Mouse (Mus musculus) CD4-positive, CD25-positive, alpha-beta regulatory T cell, adult 2 months (primary cell): ENCODE measurements around the gene Cenpe.
"Not testable (repeated sequence)": the region's sequence is repeated elsewhere in the genome, so short reads cannot be mapped to it uniquely, and the experiment has no call there.

Experiments
- DNase-seq: peaks from one replicate; pipeline ENCODE4 v3.0.0-alpha.2; 2012; ENCODE audit warnings: low read depth, low spot score

The Cenpe gene

GRCm38 (mm10) chr3:135211805-135212657, at the start of gene Cenpe:
Gene Cenpe (plus strand): TSS chr3:135212537.
- DNase-seq = peak; percentile 97

GRCm38 (mm10) chr3:135171898-135172446, 40.4 kb upstream of the Cenpe start:
- no peak for DNase-seq

DNA sequence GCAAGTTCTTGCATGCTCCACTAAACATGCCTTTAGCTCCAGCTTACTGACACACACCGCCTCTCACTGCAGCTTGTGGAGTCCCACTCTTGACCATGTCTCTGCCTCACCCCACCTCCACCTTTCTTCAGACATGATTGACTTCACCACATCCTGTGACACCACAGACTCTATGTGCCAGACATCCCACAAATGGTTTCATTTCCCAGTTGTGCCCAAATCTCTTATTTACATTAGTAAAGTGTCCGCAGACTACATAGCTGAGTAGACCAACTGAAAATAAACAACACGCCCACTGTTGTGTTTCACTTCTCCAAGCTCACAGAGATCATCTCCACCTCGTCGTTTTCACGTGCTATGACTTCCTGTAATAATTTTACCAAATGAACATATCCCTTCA, 20.5 kb upstream of the Cenpe start:
- DNase-seq = peak; percentile 10

- not testable (repeated sequence) for DNase-seq
Observed at GRCm38 (mm10) chr3:135198051-135198450, 14.3 kb upstream of the Cenpe start.

DNA sequence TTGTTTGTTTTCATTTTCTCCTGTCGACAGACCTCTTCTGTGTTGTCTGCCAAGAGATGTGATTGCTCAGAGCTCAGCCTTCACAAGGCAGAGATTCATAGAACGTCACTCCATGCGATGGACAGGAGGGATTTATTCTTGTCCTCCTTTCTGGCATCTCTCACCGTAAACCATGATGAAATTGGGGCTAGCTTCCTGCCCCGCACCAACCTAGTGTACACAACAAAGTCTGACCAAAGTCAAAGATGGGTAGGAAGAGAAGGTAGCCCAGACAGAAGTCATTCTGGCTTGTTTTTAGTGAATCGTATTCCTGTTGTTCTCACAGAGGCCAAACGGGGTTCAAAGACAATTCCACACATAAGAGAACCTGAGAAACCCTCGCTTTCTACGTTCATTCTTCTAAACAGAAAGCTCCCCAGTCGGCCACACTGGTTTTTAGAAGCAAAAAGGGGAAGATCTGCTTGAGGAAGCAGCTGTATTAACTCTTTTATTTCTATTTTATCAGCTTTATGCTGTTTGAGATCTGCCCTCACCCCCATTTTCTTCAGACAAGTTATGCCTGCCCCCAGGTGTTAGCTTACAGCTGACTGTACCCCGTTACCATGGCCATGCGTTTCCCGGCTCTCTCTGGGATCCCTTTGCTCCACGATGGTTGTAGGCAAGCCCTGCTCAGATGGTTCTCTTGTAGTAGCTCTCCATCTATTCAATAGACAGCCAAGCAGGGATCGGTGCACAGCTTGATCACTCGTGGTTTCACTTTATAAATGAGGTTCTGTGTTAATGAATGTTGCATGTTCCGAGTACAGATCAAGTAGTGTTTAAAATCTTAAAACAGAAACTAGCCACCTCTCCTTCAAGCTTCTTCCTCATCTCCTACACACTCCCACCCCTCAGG, 11.7 kb upstream of the Cenpe start:
- no peak for DNase-seq

GRCm38 (mm10) chr3:135206621-135207020, 5.7 kb upstream of the Cenpe start:
- peak; percentile 53 for DNase-seq

DNA sequence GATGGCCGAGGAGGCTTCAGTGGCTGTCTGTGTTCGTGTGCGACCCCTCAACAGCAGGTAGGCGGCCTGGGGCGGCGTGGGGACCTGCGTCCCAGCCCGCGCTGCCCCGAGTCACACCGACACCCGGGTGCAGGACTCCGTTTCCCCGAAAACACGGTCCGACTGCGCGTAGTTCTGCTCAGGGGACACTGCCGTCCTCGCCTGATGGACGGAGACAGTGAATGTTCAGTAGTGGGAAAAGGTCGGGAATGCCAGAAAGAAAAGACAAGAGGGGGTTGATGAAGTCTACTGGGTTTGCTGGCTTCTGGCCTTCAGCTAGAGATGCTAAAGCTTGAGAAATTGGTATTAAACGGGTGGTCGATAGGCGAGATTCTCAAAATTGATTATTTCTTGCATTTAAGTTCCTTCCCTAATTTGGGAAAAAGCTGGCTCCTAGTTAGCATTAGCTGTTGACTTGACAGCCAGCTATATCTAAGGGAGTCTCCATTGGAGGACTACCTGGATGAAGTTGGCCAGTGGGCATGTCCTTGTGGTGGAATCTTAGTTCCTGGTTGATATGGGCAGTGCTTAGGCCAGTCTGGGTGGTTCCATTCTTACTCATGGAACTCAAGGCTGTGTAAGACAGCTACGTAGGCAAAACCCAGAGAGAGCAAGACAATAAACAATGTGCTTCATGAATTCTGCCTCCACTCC, 467 bp downstream of the Cenpe start:
- DNase-seq = peak; percentile 13

- DNase-seq = no peak
Observed at GRCm38 (mm10) chr3:135232058-135232457, 19.7 kb downstream of the Cenpe start.

DNA sequence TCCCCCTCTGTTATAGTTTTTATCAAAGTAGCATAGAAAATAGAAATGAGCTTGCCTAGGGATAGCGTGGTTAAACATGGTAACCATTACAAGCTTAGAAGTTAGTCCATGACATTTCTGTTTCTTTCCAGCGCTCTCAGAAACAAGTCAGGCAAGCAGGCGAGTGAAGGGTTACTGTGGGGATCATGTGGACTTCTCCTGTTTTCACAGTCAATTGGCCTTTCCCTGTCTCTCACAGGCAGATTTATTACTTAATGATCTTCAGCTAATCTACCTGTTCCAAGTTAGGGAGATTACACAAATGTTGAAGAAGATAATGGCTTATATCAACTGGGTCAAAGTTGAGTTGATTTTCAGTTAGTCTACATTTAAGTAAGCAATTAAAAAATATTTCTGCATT, 20.1 kb downstream of the Cenpe start:
- no peak for DNase-seq

GRCm38 (mm10) chr3:135245733-135246132, 33.4 kb downstream of the Cenpe start:
- DNase-seq = peak; percentile 56

- no peak for DNase-seq
Observed at GRCm38 (mm10) chr3:135246828-135247227, 34.5 kb downstream of the Cenpe start.

DNA sequence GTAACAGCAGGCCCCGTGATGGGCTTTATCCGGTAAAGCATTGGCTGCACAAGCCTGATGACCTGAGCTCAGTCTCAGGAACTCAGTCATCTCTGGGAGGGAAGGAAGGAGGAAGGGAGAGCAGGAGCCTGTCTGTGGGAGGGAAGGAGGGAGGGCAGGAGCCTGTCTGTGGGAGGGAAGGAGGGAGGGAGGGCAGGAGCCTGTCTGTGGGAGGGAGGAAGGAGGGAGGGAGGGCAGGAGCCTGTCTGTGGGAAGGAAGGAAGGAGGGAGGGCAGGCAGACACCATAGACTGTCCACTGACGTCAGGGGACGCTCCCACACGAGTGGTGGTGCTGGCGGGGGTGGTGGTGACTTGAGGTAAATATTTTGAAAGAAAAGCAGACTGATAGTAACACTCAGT, 36.8 kb downstream of the Cenpe start:
- peak; percentile 53 for DNase-seq

GRCm38 (mm10) chr3:135251825-135252224, 39.5 kb downstream of the Cenpe start:
- DNase-seq = no peak

- DNase-seq = no peak
Observed at GRCm38 (mm10) chr3:135254784-135255183, 42.4 kb downstream of the Cenpe start.

DNA sequence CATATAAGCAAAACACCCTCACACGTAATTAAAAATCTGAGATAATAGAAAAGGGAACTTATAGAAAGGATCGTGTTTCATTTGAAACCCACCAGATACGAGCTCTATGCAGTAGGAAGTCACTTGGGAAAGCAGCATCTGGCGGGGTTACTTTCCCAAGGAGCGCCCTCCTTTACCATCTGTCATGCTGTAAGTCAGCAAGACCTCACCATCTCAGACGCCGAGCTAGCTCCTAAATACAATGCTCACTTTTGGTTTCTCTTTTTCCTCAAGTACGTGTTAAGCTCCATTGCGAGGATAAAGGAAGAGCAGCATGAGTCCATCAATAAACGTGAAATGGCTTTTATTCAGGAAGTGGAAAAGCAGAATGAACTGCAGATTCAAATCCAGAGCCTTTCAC, 46.6 kb downstream of the Cenpe start:
- no peak for DNase-seq

- no peak for DNase-seq
Observed at GRCm38 (mm10) chr3:135260233-135260632, 47.9 kb downstream of the Cenpe start.

DNA sequence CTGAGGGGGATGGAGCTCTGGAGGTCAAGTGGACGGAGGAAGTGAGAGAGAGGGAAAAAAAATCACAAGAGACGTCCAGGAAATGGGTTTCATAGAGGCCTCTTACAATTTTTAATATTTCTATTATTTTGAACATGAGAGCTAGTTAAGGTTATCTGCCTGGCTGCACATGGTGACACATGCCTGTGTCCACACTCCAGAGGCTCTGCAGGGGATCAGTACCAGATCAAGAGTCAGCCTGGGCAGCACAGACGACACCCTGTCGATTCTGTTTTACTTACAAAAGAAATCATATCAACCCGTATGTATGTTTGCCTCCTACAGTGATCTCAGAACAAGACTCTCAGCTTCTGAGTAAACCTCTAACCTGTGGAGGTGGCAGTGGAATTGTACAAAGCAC, 56.3 kb downstream of the Cenpe start:
- DNase-seq = no peak

GRCm38 (mm10) chr3:135269391-135269990, 57.2 kb downstream of the Cenpe start:
- DNase-seq = no peak

DNA sequence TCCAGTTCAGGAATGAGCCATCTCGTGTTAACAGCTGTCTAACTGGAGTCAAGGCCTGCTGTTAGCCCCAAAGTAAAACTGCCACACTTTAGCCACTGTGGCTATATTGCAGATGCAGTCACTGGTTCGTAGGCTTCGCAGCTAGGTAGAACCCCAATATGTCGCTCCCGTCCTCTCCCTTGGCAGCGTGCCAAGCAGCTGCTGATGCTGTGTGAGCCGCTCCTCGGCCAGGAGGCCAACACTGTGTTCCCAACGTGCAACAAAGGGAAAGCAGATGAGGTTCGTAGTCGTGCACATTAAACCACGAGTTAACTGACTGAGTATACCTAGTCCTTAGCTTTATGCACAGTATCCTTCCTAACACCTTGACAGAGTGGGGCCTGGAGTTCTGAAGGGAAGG, 60.3 kb downstream of the Cenpe start:
- DNase-seq = no peak

DNA sequence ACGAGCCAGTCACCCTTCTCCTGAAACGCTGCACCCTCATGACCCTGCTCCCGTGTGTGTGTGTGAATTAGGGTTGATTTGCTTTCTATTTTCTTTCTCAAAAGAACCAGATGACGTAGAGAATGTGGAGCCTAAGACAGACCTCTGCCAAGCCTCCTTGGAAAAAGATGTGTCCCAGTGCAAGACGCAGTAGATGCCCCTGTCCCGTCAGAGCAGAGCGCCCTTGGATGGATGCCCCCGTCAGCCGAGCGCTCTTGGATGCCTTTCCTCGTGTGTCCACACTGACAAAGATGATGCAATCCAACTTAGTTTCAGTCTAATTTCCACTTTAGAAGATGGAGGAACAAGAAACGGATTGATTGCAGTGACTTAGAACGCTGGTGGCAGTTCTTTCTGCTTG, 60.7 kb downstream of the Cenpe start:
- DNase-seq = no peak

- no peak for DNase-seq
Observed at GRCm38 (mm10) chr3:135280160-135280559, 67.8 kb downstream of the Cenpe start.
